Mouse (Mus musculus) retina, embryonic 14.5 days (tissue): ENCODE results near the gene Zhx3.

Experiments
- DNase-seq: peaks from one replicate; pipeline ENCODE4 v3.0.0-alpha.2; 2015; ENCODE audit warnings: low spot score

Gene Zhx3

GRCm38 (mm10) chr2:160760433-160761184 is 112.2 kb downstream of the Zhx3 start:
- DNase-seq = peak; percentile 35

GRCm38 (mm10) chr2:160756583-160757203 is 116.1 kb downstream of the Zhx3 start:
- DNase-seq = no peak

- DNase-seq = no peak
Observed at GRCm38 (mm10) chr2:160747075-160747474, 125.7 kb downstream of the Zhx3 start.

- DNase-seq = no peak
Observed at GRCm38 (mm10) chr2:160746637-160747036, 126.2 kb downstream of the Zhx3 start.

DNA sequence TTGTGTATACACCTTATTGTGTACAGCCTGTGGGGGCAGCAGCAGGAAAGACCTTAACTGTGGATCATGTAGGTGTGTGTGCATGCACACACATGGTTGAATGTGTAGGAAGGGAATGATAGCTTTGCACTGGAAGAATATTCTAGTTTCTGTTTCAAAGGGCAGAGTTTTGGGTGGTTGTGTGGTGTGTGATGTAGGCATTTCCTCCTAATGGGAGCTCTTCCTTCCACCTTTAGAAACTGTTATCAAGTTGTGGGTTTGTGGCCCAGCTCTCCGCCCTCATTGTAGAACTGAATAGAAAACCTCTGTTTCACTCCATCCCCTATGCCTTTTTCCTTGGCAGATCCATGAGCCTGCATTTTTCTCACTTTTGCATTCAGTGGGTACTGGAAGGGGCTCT is 127.3 kb downstream of the Zhx3 start:
- no peak for DNase-seq

- DNase-seq = no peak
Observed at GRCm38 (mm10) chr2:160744823-160745210, 128.0 kb downstream of the Zhx3 start.

GRCm38 (mm10) chr2:160744040-160744822 is 128.6 kb downstream of the Zhx3 start:
- peak; percentile 73 for DNase-seq

DNA sequence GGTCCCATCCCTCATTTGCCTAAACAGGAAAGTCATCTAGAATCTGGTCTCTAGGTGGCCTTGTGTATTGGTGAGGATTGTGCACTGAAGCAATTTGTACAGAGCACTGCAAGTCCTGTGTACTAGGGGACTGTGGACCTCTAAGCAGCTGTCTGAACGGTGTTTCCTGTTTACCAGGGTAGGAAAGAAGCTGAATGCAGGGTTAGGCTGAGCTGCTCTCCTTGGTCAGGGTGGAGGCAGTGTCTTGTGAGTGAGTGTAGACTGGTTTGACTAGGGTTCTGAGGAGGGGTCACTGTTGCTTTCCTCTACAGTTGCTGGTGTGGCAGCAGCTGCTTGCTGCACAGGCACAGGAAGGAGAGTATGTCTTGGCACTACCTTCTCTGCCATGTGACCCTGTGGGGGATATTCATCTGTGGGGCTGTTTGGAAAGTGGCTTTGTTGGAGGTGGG is 130.6 kb downstream of the Zhx3 start:
- DNase-seq = no peak

GRCm38 (mm10) chr2:160741580-160741979 is 131.2 kb downstream of the Zhx3 start:
- DNase-seq = peak; percentile 25

DNA sequence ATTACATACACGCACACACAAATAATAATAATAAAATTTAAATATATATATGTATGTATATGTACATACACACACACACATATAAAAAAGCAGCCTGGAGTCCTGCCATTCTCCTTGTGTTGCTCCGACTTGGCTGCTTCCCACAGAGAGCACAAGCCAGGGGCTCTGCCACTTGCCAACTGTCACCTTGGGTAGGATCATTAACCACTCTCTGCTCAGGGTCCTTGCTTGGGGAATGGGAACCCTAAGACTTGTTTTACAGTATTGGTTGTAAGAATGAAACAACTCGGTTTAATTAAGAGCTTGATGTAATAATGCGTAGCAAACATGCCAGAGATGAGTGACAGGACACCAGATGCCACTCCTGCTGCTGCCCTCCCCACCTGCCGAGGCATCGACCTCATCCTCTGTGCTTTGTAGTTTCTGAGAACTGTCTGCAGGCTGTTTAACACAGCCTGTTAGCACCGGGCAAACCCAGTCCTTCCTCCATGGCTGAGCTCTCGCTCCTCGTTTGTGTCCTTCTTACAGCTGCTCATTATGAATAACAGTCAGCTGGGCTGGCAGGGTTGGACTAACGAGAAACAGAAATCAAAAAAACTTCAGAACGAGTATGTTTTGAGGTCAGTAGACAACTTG is 132.2 kb downstream of the Zhx3 start:
- DNase-seq = peak; percentile 51

GRCm38 (mm10) chr2:160739647-160740356 is 133.0 kb downstream of the Zhx3 start:
- no peak for DNase-seq

DNA sequence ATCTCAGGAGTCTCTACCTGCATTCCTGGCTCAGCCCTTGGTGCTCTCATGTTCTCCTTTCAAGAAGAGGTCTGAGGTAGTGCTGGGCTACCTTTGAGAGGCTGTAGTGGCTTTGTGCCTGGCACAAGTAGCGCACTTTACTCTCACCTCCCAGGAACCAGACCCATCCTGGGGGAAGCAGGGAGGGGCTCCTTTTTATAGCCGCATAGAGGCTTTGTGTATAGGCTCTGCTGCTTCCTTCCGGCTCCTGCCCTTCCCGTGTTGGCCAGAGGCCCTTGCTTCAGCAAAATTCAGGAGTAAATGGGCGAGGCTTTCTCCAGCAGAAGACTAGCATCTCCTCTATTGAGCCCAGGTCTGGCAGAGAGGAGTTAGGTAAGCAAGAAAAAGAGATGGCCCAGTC is 134.4 kb downstream of the Zhx3 start:
- DNase-seq = no peak

GRCm38 (mm10) chr2:160736466-160736865 is 136.3 kb downstream of the Zhx3 start:
- no peak for DNase-seq

GRCm38 (mm10) chr2:160735706-160736310 is 137.0 kb downstream of the Zhx3 start:
- no peak for DNase-seq

DNA sequence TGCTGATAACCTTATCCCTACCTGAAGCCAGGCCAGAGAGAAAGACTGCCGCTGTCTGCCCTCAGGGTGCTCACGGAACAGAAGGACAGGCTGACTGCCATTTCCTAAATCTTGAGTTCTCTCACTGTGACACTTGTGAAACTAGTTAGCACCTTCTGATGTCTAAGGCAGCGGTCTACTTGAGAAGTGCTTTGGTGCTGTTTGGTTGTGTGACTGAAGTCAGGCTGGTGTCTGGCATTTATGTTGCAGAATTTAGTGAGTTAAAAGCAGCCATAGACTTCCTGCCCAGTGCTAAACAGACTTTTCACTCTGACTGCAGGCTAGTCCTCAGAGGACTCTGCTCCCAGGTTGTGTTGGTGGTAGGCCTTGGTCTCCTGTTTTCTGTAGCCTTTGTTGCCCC is 138.5 kb downstream of the Zhx3 start:
- DNase-seq = no peak

DNA sequence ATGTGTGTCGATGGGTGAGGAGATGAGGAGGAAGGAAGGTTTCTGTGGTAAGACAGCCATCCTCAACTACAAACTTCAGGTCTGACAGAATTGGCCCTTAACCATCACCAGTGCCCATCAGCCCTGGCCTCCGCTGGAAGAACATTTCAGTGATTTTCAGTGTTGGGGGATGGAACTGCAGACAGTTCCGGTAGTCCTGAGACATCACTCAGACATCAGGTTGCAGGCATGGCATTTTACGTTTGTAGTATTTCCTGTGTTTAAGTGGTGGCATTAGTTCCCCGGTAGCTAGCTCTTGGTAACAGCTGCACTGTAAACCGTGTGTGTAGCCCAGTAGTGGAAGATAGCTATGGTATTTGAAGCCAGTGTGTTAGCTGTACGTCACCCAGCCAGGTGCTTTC is 139.7 kb downstream of the Zhx3 start:
- no peak for DNase-seq

DNA sequence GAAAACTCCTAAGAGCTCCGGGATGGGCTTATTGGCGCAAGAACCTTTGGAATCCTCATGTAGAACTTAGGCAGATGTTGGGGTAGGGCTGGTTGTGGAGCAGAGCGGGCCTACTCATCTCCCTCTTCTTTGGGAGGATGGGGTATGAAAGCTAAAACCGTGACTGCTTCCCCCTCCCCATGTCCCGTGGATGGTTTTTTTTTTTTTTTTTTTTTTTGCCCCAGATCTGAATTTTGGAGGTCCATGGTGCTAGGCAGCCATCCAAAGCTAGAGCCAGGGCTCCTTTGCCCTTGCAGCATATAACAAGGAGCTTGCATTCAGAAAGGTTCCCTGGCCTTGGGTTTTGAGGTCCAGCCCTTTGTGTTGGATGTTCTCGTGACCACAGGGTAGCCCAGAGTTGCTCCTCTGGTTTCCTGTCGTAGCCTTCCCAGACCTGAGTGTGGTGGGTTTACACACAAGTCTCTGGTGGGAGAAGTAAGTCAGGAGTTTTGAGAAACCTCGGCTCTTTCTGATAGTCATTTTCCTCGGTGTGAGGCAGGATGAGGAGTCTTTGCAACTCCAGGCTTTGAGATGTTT is 140.3 kb downstream of the Zhx3 start:
- DNase-seq = no peak

DNA sequence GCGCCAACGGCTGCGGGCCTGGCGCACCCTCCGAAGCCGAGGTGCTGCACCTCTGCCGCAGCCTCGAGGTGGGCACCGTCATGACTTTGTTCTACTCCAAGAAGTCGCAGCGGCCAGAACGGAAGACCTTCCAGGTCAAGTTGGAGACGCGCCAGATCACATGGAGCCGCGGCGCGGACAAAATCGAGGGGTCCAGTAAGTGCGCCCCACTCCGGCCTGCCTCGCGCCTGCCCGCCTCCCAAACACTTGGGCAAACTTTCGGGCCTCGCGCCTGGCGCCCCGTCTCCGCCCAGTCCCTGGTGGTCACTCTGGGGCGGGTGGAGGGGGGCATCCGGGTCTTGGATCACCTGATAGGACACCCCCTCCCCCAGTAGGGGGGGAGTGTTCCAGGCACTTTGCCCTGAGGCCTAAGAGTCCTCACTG is 140.9 kb downstream of the Zhx3 start:
- DNase-seq = peak; percentile 61

GRCm38 (mm10) chr2:160731117-160731838 is 141.5 kb downstream of the Zhx3 start, which contains the start of gene Plcg1:
TSS of gene Plcg1 (plus strand) at chr2:160731300.
- DNase-seq = peak; percentile 94

DNA sequence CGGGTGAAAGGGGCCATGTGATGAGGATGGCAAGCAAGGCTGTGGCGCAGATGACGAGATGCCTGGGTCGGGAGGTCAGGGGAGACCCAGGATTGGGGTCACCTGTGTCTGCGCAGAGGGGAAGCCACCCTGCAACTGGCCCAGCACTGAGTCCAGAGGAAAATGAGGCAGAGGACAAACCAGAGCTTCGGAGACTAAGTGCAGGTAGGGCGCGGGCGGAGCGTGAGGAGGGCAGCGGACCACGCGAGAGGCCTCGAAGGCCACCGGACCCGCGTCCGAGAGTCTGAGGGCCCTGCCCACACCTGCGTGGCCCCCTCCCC is 142.0 kb downstream of the Zhx3 start:
- DNase-seq = no peak
